Mouse (Mus musculus) ES-Bruce4 (cell line): ENCODE data around the gene Capza3. TPM values are rescaled to one million over a fixed set of nuclear protein-coding genes. Genes with fewer than 3 reads are reported as not detected.

Experiments used
- H3K27ac ChIP-seq: 2 replicates; pipeline ENCODE4 v1.5.1; 2012; ENCODE audit warnings: low read length, inconsistent platforms; ENCODE audit not compliant: insufficient read depth
- H3K27me3 ChIP-seq: 2 replicates; pipeline ENCODE4 v1.6.1; 2012; ENCODE audit warnings: mild to moderate bottlenecking, low read length, inconsistent platforms; ENCODE audit not compliant: control insufficient read depth, poor library complexity, insufficient read depth, severe bottlenecking
- H3K36me3 ChIP-seq: 2 replicates; pipeline ENCODE4 v1.6.1; 2012; ENCODE audit warnings: inconsistent platforms, mild to moderate bottlenecking, low read length, moderate library complexity; ENCODE audit not compliant: control insufficient read depth, poor library complexity, insufficient read depth, severe bottlenecking
- H3K4me1 ChIP-seq: one replicate; pipeline ENCODE4 v1.8.1; 2011; ENCODE audit warnings: low read length; ENCODE audit not compliant: control insufficient read depth, insufficient read depth
- H3K4me3 ChIP-seq: 2 replicates; pipeline ENCODE4 v1.5.1; 2011; ENCODE audit warnings: low read depth, mild to moderate bottlenecking, low read length
- H3K9ac ChIP-seq: 2 replicates; pipeline ENCODE4 v1.6.1; 2012; ENCODE audit warnings: low read depth, mild to moderate bottlenecking, inconsistent platforms; ENCODE audit not compliant: poor library complexity, severe bottlenecking
- H3K9me3 ChIP-seq: replicated peaks from 2 replicates; pipeline ENCODE4 v1.6.1; 2012; ENCODE audit warnings: mild to moderate bottlenecking, low read length, inconsistent platforms; ENCODE audit not compliant: control insufficient read depth, poor library complexity, insufficient read depth, severe bottlenecking
- CTCF ChIP-seq: IDR thresholded peaks from one replicate; pipeline ENCODE4 v1.8.1; 2011; ENCODE audit warnings: low read depth, low read length
- EP300 ChIP-seq: IDR thresholded peaks from 2 replicates; pipeline ENCODE4 v1.6.1; 2011; ENCODE audit warnings: low read depth, low read length; ENCODE audit not compliant: insufficient read depth
- POLR2A ChIP-seq: IDR thresholded peaks from one replicate; pipeline ENCODE4 v1.8.1; 2011; ENCODE audit warnings: low read length; ENCODE audit not compliant: insufficient read depth
- polyA plus RNA-seq: library from polyadenylated mRNA; stranded (reverse); fragments of >200 nt; gene quantifications from 2 replicates; pipeline ENCODE4 v1.2.4, GENCODE M21; 2011; ENCODE audit warnings: low read depth; ENCODE audit not compliant: missing spikeins, insufficient read depth, insufficient read length

Capza3 gene
- polyA plus RNA-seq, result not detected in 2 replicates

DNA sequence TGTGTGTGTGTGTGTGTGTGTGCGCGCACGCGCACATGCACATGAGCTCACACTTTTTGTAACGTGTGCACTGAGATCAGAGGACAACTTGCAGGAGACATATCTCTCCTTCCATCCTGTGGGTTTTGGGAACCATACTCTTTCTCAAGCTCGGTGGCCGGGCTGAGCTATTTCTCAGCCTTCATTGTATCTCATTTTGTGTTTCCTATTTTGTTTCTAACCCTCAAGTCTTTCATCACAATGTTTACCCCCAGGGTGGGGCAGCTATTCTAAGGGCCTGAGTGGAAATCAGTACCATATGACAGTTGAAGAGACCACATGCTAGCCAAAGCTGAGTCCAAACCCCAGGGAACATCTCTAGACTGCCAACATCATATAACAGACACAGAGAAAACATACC is at the start of gene Capza3:
Gene Capza3 (plus strand): TSS at position 301 of the 400 bp plus-strand sequence.
- Histone ChIP-seq H3K27me3 (no peaks in the 10 kb centered on the region), H3K36me3 (no peaks in the 10 kb centered on the region), H3K27ac (no peak within 1 kb of the TSS), H3K9ac (no peak within 1 kb of the TSS), H3K4me3 (no peak within 1 kb of the TSS), H3K9me3 (no peaks in the 10 kb centered on the region), H3K4me1 (no peaks in the 10 kb centered on the region)
- TF ChIP-seq POLR2A (no peak), CTCF (no peak), EP300 (no peak)

DNA sequence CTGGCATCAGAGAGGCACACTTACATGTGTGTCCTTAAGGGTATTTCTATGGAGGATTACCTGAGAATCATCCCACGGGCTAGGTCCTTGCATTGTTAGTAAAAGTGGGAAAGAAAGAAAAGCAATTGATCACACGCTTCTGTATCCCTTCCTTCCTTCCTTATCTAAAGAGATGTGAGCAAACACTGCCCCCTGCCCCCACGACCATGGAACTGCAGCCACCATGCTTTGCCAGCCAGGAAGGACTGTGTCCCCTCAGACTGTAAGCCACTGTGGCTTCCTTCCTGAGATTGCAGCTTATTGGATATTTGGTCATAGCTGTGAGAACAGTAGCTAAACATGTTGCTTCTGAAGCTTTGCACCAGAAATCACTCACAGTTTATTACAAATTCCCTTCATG is 35.9 kb upstream of the Capza3 start:
- Histone ChIP-seq H3K9ac (no peak overlapping the region), H3K36me3 (no peaks in the 10 kb centered on the region), H3K27me3 (no peaks in the 10 kb centered on the region), H3K4me3 (no peak overlapping the region), H3K4me1 (no peaks in the 10 kb centered on the region), H3K27ac (no peak overlapping the region), H3K9me3 (no peaks in the 10 kb centered on the region)
- TF ChIP-seq POLR2A (no peak), EP300 (no peak), CTCF (peak; percentile 55)

DNA sequence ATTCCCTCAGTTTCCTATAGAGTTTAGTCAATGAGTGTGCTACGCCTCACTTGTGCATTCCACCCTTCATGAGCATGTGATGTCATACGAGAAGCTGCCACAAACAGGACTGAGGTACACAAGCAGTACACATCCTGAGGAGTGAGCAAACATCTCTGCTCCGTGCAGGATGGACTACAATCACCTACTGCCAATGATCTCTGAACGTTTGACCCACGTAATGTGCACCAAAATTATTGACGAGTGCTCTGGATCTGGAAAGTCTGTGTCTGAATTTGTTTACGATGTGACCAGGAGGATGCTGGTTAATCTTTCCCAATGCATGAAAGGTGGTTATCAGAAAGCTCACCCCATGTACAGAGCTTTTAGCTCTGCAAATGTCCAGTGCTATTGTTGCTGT is 16.6 kb upstream of the Capza3 start:
- TF ChIP-seq EP300 (no peak), POLR2A (no peak), CTCF (no peak)
- H3K9me3 ChIP-seq, result no peaks in the 10 kb centered on the region
- no peak overlapping the region for H3K4me3 ChIP-seq
- no peaks in the 10 kb centered on the region for H3K4me1 ChIP-seq
- H3K27ac ChIP-seq, result no peak overlapping the region
- H3K36me3 ChIP-seq, result no peaks in the 10 kb centered on the region
- no peaks in the 10 kb centered on the region for H3K27me3 ChIP-seq
- no peak overlapping the region for H3K9ac ChIP-seq

DNA sequence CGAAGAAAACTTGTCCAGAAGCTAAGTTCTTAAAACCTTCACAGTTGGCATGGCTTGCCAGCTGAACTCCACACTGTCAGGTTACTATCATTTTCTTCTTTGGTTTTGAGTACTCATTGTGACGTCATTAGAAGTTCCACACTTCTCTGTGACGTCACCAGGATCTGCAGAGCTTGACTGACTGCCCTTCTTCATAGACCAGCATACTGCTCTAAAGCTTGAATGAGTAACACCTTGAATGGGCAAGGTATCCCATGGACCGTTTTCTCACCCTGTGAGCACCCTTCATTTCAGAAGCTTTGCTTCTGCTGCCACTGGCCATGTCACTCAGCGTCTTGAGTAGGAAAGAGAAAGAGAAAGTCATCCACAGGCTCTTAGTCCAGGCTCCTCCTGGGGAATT is 305 bp downstream of the Capza3 start, which contains the start of gene Plcz1:
Gene Plcz1 (minus strand): TSS at position 101 of the 400 bp plus-strand sequence.
- Histone ChIP-seq H3K36me3 (no peaks in the 10 kb centered on the region), H3K4me3 (no peak within 1 kb of the TSS), H3K27me3 (no peaks in the 10 kb centered on the region), H3K9ac (no peak within 1 kb of the TSS), H3K4me1 (no peaks in the 10 kb centered on the region), H3K9me3 (no peaks in the 10 kb centered on the region), H3K27ac (no peak within 1 kb of the TSS)
- TF ChIP-seq CTCF (no peak), POLR2A (no peak), EP300 (no peak)

DNA sequence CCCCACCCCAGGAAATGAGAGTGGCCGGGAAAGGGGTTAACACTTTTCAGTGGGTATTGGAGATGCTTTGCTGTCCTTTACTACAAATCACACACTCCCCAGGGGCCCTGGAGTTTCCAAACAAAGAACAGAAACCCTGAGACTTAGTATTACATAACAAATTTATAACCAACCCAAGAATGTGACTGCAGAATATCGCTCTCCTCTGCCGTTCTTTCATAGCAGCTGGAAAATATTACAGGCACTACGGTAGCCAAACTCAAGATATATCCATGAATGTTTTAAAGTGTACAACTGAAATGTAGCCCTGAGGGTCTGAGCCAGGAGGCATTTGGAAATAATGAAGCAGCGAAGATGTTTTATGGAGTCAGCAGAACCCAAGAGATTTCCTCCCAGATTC is 10.4 kb downstream of the Capza3 start:
- H3K9me3 ChIP-seq, result no peaks in the 10 kb centered on the region
- no peaks in the 10 kb centered on the region for H3K36me3 ChIP-seq
- no peak overlapping the region for H3K9ac ChIP-seq
- no peaks in the 10 kb centered on the region for H3K4me1 ChIP-seq
- H3K27ac ChIP-seq, result no peak overlapping the region
- H3K4me3 ChIP-seq, result no peak overlapping the region
- H3K27me3 ChIP-seq, result no peaks in the 10 kb centered on the region
- no peak for TF ChIP-seq CTCF
- TF ChIP-seq POLR2A, result no peak
- TF ChIP-seq EP300, result no peak

DNA sequence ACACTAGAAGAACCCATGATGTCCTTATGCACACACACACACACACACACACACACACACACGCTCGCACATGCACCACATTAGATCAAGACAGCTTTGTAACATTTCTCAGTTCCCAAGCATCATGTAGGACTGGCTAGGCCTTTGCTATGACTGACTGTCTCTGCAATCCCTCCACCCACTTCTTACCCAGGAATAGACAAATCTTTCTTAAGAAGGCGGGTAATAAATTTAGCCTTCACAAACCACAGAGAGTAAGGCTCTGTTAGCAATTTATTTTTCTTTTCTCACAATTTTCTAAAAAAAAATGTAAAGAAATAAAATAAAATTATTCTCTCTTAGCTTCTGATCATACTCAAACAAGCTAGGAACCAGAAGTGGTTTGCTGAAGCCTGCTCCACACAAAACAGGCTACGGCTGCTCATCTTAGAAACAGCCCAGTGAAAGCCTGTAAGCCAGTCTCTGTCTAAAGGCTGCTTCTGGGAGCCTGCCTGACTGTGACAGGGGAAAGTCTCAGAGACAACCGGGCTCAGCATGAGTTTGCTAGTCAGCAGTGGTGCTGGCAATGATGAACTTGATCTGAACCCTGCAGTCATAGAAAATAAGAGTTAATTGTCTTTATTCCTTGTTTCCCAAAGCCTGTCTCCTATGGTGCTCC is 13.3 kb downstream of the Capza3 start:
- Histone ChIP-seq H3K9me3 (no peaks in the 10 kb centered on the region), H3K27me3 (no peaks in the 10 kb centered on the region), H3K36me3 (no peaks in the 10 kb centered on the region), H3K4me1 (no peaks in the 10 kb centered on the region), H3K4me3 (no peak overlapping the region), H3K9ac (no peak overlapping the region), H3K27ac (no peak overlapping the region)
- TF ChIP-seq CTCF, result no peak
- no peak for TF ChIP-seq EP300
- TF ChIP-seq POLR2A, result no peak
